Mouse (Mus musculus): ENCODE results near the gene Brinp2.

- TF ChIP-seq HCFC1 (IDR thresholded peaks at IDR 0.05; ENCODE audit: borderline replicate concordance, insufficient read depth, low read length) (no peak), ZC3H11A (IDR thresholded peaks at IDR 0.05; ENCODE audit: borderline replicate concordance, low read depth, low read length) (no peak), ZNF384 (IDR thresholded peaks at IDR 0.05; ENCODE audit: low read depth, low read length) (no peak)
Observed at GRCm38 (mm10) chr1:158213736-158214135, 142.4 kb downstream of the Brinp2 start.

Measured in ES-E14 (cell line).